Mouse (Mus musculus) liver, postnatal 0 days (tissue): Measurements from ENCODE around the gene Ssna1. TPM values are rescaled to one million over a fixed set of nuclear protein-coding genes. Genes with fewer than 3 reads are reported as not detected.
"Not testable (repeated sequence)": the region's sequence is repeated elsewhere in the genome, so short reads cannot be mapped to it uniquely, and the experiment has no call there.

ENCODE experiments used
- ATAC-seq: fragments of 200-750 bp; cut with Nextera tagmentation; 2 replicates; pipeline ENCODE4 v1.8.0; 2017; ENCODE audit warnings: mild to moderate bottlenecking, moderate library complexity
- DNase-seq: peaks from one replicate; pipeline ENCODE4 v3.0.0-alpha.2; 2016
- H3K27ac ChIP-seq: fragments of 300-500 bp; sonication (generic); 2 replicates; pipeline ENCODE4 v1.5.1; 2014; ENCODE audit warnings: antibody characterized with exemption, moderate library complexity, mild to moderate bottlenecking, low read depth
- H3K27me3 ChIP-seq: fragments of 300-500 bp; sonication (generic); 2 replicates; pipeline ENCODE4 v1.6.1; 2014; ENCODE audit warnings: low read length, control low read depth, mixed read lengths; ENCODE audit not compliant: insufficient read depth
- H3K36me3 ChIP-seq: fragments of 300-500 bp; sonication (generic); replicated peaks from 2 replicates; pipeline ENCODE4 v1.6.1; 2014; ENCODE audit warnings: mild to moderate bottlenecking, control low read depth, low read length, moderate library complexity, mixed read lengths; ENCODE audit not compliant: insufficient read depth
- H3K4me1 ChIP-seq: fragments of 300-500 bp; sonication (generic); 2 replicates; pipeline ENCODE4 v1.6.1; 2014; ENCODE audit warnings: antibody characterized with exemption, mild to moderate bottlenecking, control low read depth; ENCODE audit not compliant: insufficient read depth
- H3K4me2 ChIP-seq: fragments of 300-500 bp; sonication (generic); 2 replicates; pipeline ENCODE4 v1.6.1; 2014; ENCODE audit warnings: low read depth, mild to moderate bottlenecking, low read length, moderate library complexity, mixed read lengths
- H3K4me3 ChIP-seq: fragments of 300-500 bp; sonication (generic); 2 replicates; pipeline ENCODE4 v1.5.1; 2014; ENCODE audit warnings: low read depth, low read length
- H3K9ac ChIP-seq: fragments of 300-500 bp; sonication (generic); replicated peaks from 2 replicates; pipeline ENCODE4 v1.6.1; 2014; ENCODE audit warnings: mild to moderate bottlenecking, moderate library complexity
- H3K9me3 ChIP-seq: fragments of 300-500 bp; sonication (generic); 2 replicates; pipeline ENCODE4 v1.6.1; 2016; ENCODE audit warnings: mild to moderate bottlenecking, control low read depth, low read length, mixed read lengths
- CTCF ChIP-seq: sonication (generic); IDR thresholded peaks from 2 replicates; pipeline ENCODE4 v1.5.1; 2016; ENCODE audit warnings: antibody characterized with exemption, low read depth
- EP300 ChIP-seq: IDR thresholded peaks from 2 replicates; pipeline ENCODE4 v1.6.1; 2016; ENCODE audit warnings: antibody characterized with exemption, low read depth, mild to moderate bottlenecking
- WGBS: fragments of 180-500 bp; shearing (Covaris S2); extraction: QIAGEN DNeasy Blood & Tissue Kit; methylation state at CpG from one replicate; pipeline ENCODE4 v1.1.7; 2014; ENCODE audit not compliant: insufficient replicate concordance; 5-methylcytosine and 5-hydroxymethylcytosine counted together
- polyA plus RNA-seq: library from polyadenylated mRNA; unstranded; fragments of >200 nt; fragmentation: Nextera tagmentation; extraction: Ambion mirVana; gene quantifications from 2 replicates; pipeline ENCODE4 v1.2.1, GENCODE M21; 2015

The Ssna1 gene
- polyA plus RNA-seq, 1 experiment from 2014 or later, result 81.7 TPM

DNA sequence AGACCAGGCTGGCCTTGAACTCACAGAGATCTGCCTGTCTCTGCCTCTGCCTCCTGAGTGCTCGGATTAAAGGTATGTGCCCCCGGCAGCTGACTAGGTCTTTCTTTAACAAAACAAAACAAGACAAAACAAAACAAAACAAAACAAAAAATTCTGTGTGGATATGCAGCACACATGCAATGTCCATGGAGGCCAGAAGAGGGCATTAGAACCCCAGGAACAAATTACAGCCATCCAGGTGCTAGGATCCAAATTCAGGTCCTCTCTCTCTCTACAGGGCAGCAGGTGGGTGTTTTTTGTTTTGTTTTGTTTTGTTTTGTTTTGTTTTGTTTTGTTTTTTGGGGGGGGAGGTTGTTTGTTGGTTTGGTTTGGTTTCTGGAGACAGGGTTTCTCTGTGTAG, 13.4 kb downstream of the Ssna1 start:
- TF ChIP-seq CTCF (peak; percentile 71), EP300 (no peak)
- Histone ChIP-seq H3K27me3 (no peaks in the 10 kb centered on the region), H3K36me3 (no peaks in the 10 kb centered on the region), H3K9me3 (no peaks in the 10 kb centered on the region), H3K27ac (no peak overlapping the region), H3K4me3 (no peak overlapping the region), H3K9ac (no peak overlapping the region), H3K4me2 (no peak overlapping the region), H3K4me1 (peaks cover 27% of the 10 kb centered on the region)
- ATAC-seq, result no peak
- 49% methylated on average over 2 of the region's 2 CpGs for WGBS
- DNase-seq, result no peak

DNA sequence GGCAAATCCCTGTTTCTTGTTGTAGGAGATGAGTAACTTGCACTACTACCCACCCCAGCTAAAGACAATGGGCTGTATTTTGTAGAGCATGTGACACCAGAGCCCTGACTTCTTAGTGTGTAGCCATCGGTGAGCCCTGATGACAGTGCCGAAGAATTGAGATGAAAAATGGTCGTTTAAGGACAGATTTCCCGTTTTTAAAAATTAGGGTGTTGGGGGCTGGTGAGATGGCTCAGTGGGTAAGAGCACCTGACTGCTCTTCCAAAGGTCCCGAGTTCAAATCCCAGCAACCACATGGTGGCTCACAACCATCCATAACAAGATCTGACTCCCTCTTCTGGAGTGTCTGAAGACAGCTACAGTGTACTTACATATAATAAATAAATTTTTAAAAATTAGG, 15.0 kb downstream of the Ssna1 start:
- not testable (repeated sequence) for H3K27me3 ChIP-seq, DNase-seq, H3K9me3 ChIP-seq, H3K4me3 ChIP-seq, ATAC-seq, H3K9ac ChIP-seq, H3K4me2 ChIP-seq, H3K36me3 ChIP-seq, H3K27ac ChIP-seq
- 80% methylated on average over 5 of the region's 5 CpGs for WGBS
- peaks cover 19% of the 10 kb centered on the region for H3K4me1 ChIP-seq

- Histone ChIP-seq H3K27ac (0 out of 2 replicates have a peak overlapping the region, but pooled peaks have one; percentile 89), H3K4me2 (peak overlapping the region; percentile 88), H3K4me3 (peak overlapping the region; percentile 88), H3K4me1 (peaks cover 14% of the 10 kb centered on the region), H3K9ac (peak overlapping the region; percentile 88; the same call in 1 of the 2 replicates)
- 41% methylated on average over 10 of the region's 12 CpGs for WGBS
- H3K36me3 ChIP-seq, H3K9me3 ChIP-seq, H3K27me3 ChIP-seq: not testable (repeated sequence)
- DNase-seq (peak; percentile 68), ATAC-seq (0 out of 2 replicates have a peak, but pooled peaks have one; percentile 16)
- TF ChIP-seq CTCF, result peak; percentile 60
These were observed 15.7 kb downstream of the Ssna1 start for GRCm38 (mm10) chr2:25256443-25257109.

DNA sequence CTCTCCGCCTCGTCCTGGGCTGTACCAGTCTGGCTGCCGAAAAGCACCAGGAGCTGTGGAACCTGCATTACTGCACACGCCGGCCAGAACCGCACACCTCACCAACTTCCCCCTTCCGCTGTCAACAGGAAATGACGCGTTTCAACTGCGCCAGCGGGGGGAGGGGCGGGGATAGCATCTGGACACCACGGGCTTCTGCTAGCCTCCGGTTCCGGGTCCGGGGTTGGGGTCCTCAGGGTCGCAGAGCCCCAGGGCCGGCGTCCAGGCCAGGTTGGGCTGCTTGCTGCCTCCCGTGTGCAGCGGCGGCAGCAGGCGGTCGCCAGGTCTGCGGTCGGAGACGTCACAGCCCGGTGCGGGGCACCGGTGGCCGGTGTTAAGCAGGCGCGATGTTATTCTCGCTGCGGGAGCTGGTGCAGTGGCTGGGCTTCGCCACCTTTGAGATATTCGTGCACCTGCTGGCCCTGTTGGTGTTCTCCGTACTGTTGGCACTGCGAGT, 16.9 kb downstream of the Ssna1 start, which contains the start of gene Tmem203:
Gene Tmem203 (plus strand): TSS at position 156 of the 496 bp plus-strand sequence.
- no peak for TF ChIP-seq CTCF
- 0 out of 2 replicates have a peak, but pooled peaks have one; percentile 37 for TF ChIP-seq EP300
- ATAC-seq, result peak; percentile 93
- WGBS, result 3% methylated on average over 39 of the region's 39 CpGs

DNA sequence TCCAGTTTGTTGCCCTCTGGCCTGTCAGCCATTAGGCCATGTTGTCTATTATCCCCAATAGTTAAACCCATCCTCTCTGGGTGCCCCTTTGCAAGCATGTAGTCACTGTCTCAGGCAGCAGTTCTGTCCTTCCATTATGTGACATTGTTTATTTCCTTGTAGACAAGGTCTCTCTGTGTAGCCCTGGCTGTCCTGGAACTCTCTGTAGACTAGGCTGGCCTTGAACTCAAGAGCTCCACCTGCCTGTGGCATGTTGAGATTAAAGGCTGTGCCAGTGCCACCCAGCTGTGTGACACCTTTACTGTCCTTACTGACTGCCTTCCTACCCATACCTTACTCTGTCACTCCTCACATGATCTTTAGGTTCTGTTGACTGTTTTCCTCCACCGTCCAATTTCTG, 19.9 kb downstream of the Ssna1 start:
- Histone ChIP-seq H3K27ac (no peak overlapping the region), H3K27me3 (no peaks in the 10 kb centered on the region), H3K4me2 (no peak overlapping the region), H3K4me1 (peaks cover 14% of the 10 kb centered on the region), H3K9me3 (no peaks in the 10 kb centered on the region), H3K9ac (no peak overlapping the region), H3K4me3 (no peak overlapping the region), H3K36me3 (peaks cover 33% of the 10 kb centered on the region)
- DNase-seq (no peak), ATAC-seq (no peak)
- TF ChIP-seq EP300, result no peak
- peak; percentile 61 for TF ChIP-seq CTCF
- 70% methylated on average over 1 of the region's 1 CpGs for WGBS

More for the DNA sequence above, 16.9 kb downstream of the Ssna1 start, which contains the start of gene Tmem203:
- Histone ChIP-seq H3K4me2 (peak within 1 kb of the TSS; percentile 88), H3K9me3 (no peaks in the 10 kb centered on the region), H3K9ac (peak within 1 kb of the TSS; percentile 88), H3K36me3 (peaks cover 13% of the 10 kb centered on the region), H3K4me3 (peak within 1 kb of the TSS; percentile 88), H3K27me3 (no peaks in the 10 kb centered on the region), H3K27ac (peak within 1 kb of the TSS; percentile 89), H3K4me1 (peaks cover 14% of the 10 kb centered on the region)
- peak; percentile 96 for DNase-seq

DNA sequence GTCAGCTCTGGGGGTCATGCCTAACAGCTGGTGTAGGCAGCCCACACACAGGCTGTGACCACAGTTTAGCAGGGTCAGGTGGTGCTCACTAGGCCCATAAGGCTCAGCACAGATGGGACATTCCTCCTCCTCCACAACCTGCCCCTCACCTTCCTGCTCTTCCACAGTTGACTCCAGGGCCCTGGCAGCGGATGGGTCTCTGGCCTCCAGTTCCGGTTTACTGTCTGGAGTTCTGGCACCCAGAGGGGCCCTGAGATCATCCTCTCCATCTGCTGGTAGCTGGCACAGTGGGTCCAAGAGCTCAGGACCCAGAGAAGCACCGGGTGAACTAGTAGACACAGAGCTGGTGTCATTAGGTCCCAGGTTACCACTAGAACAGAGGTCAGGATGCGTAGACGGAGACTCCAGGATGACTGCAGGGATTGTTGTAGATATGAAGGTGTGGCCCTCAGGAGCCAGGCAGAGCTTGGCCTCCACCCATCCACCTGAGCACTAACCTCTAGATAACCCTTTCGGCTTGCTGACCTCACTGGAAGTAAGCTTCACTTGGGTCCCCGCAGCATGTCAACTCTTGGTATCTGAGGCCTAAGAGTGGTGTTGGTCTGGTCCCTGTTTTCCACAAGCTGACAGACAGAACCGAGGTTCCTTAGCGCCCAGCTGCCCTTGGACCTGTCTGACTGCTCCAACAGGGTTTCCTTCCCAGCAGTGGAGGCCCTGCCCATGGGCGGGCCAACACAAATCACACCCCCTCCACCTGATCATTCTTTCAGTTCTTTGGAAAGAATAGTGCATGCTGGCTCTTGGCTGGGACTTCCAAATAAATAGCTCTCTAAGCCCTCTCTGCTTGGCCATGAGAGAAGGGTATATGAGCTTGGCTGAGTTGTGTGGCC, 25.8 kb downstream of the Ssna1 start, which contains the start of gene AL732309.1:
Gene AL732309.1 (minus strand): TSS at position 681 of the 890 bp plus-strand sequence.
- H3K4me1 ChIP-seq, result peaks cover 11% of the 10 kb centered on the region
- H3K36me3 ChIP-seq, result peaks cover 24% of the 10 kb centered on the region
- H3K9ac ChIP-seq, result no peak within 1 kb of the TSS
- no peak within 1 kb of the TSS for H3K4me2 ChIP-seq
- no peak within 1 kb of the TSS for H3K4me3 ChIP-seq
- no peak within 1 kb of the TSS for H3K27ac ChIP-seq
- no peaks in the 10 kb centered on the region for H3K9me3 ChIP-seq
- ATAC-seq, result no peak
- DNase-seq, result no peak
- TF ChIP-seq EP300 (no peak), CTCF (no peak)
- peaks cover 20% of the 10 kb centered on the region for H3K27me3 ChIP-seq
- 85% methylated on average over 10 of the region's 10 CpGs for WGBS
